Comparison of ENCODE assay signal across 13 mouse cellular contexts in the genomic region with DNA sequence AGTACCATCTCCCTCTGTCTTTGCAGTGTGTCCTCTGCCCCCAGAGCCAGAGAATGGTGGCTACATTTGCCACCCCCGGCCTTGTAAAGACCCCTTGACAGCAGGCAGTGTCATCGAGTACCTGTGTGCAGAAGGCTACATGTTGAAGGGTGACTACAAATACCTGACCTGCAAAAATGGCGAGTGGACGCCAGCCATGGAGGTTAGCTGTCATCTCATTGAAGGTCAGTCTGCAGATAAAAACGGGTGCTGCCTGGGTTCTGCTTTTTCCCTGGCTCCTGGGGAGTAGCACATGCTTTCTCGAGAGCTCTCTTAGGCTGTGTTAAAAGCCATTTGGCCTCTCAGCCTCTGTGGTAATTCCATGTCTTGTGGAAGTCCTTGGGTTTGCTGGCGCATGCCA.
"Had no signal": no experiment of that assay in that cellular context is flagged by ENCODE, and none has a peak within 500 bp of the region (broad histone marks: within the 10 kb centered on the region; RNA-seq: fewer than 3 reads in every experiment).

No protein-coding gene starts in this region.

- H3K9me3 ChIP-seq: limb, embryonic 10.5 days; liver, embryonic 12.5 days; lung, embryonic 15.5 days; megakaryocyte, embryonic 14.5 days; neural tube, embryonic 12.5 days had no signal

- ATAC-seq: liver, embryonic 12.5 days; liver, postnatal 0 days had no signal

- H3K9ac ChIP-seq: liver, embryonic 12.5 days; liver, postnatal 0 days; lung, embryonic 15.5 days; neural tube, embryonic 12.5 days had no signal

- H3K4me3 ChIP-seq: left cerebral cortex, adult 2 months; limb, embryonic 10.5 days; liver, embryonic 12.5 days; lung, embryonic 15.5 days; megakaryocyte, embryonic 14.5 days; neural tube, embryonic 12.5 days had no signal

- H3K27ac ChIP-seq: left cerebral cortex, adult 2 months; limb, embryonic 10.5 days; liver, embryonic 12.5 days; lung, embryonic 15.5 days; macrophage; neural tube, embryonic 12.5 days; stomach, postnatal 0 days had no signal

- H3K4me2 ChIP-seq: liver, embryonic 12.5 days; lung, embryonic 15.5 days; neural tube, embryonic 12.5 days had no signal

- DNase-seq: kidney, postnatal 25 days; liver, postnatal 0 days; lung, postnatal 14 days; midbrain, embryonic 14.5 days; thymus, postnatal 4 days had no signal

- H3K4me1 ChIP-seq: limb, embryonic 10.5 days; neural tube, embryonic 12.5 days had no signal

- H3K27me3 ChIP-seq: liver, embryonic 12.5 days; lung, embryonic 15.5 days; megakaryocyte, embryonic 14.5 days; neural tube, embryonic 12.5 days had no signal
